Mouse (Mus musculus) embryonic facial prominence, embryonic 10.5 days (tissue): ENCODE results near the gene Tcf19. TPM values are rescaled to one million over a fixed set of nuclear protein-coding genes. Genes with fewer than 3 reads are reported as not detected.
A peak's percentile ranks its signal among the peaks of the same experiment; 100 is the strongest.
"Not testable (repeated sequence)": the region's sequence is repeated elsewhere in the genome, so short reads cannot be mapped to it uniquely, and the experiment has no call there.

Source experiments
- DNase-seq: peaks from one replicate; pipeline ENCODE4 v3.0.0-alpha.2; 2017; ENCODE audit warnings: low spot score
- H3K27ac ChIP-seq: fragments of 300-500 bp; sonication (generic); replicated peaks from 2 replicates; pipeline ENCODE4 v1.5.1; 2016; ENCODE audit warnings: mild to moderate bottlenecking
- H3K27me3 ChIP-seq: fragments of 300-500 bp; sonication (generic); replicated peaks from 2 replicates; pipeline ENCODE4 v1.6.1; 2016; ENCODE audit warnings: low read depth, mild to moderate bottlenecking; ENCODE audit not compliant: poor library complexity, severe bottlenecking
- H3K36me3 ChIP-seq: fragments of 300-500 bp; sonication (generic); replicated peaks from 2 replicates; pipeline ENCODE4 v1.6.1; 2016; ENCODE audit warnings: mild to moderate bottlenecking, moderate library complexity
- H3K4me1 ChIP-seq: fragments of 300-500 bp; sonication (generic); 2 replicates; pipeline ENCODE4 v1.6.1; 2016
- H3K4me3 ChIP-seq: fragments of 300-500 bp; sonication (generic); 2 replicates; pipeline ENCODE4 v1.5.1; 2016; ENCODE audit warnings: mild to moderate bottlenecking, moderate library complexity
- H3K9me3 ChIP-seq: fragments of 300-500 bp; sonication (generic); 2 replicates; pipeline ENCODE4 v1.6.1; 2016; ENCODE audit warnings: mild to moderate bottlenecking
- WGBS: fragments of 180-500 bp; shearing (Covaris S2); methylation state at CpG from one replicate; pipeline ENCODE4 v1.1.7; 2016; 5-methylcytosine and 5-hydroxymethylcytosine counted together
- polyA plus RNA-seq: library from polyadenylated mRNA; unstranded; fragments of >200 nt; fragmentation: Nextera tagmentation; extraction: Ambion mirVana; gene quantifications from 2 replicates; pipeline ENCODE4 v1.2.1, GENCODE M21; 2016

Gene Tcf19
- polyA plus RNA-seq, 1 experiment from 2014 or later, result 45.5 TPM

DNA sequence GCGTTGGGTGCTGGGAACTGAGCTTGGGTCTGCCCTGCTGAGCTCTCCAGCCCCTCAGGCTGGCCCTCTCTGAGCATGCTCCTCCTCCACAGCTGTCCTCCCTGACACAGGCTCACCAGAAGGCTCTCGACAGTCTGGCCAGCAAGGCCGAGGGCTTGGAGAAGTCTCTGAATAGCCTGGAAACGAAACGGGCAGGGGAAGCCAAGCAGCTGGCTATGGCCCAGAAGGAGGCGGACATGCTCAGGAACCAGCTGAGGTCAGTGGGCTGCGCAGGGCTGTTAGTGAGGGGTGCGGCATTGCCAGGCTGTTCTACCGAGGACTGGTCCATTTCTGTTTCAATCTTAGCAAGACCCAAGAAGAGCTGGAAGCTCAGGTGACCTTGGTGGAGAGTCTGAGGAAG, 7.7 kb upstream of the Tcf19 start:
- H3K36me3 ChIP-seq, result peaks cover 78% of the 10 kb centered on the region
- H3K27me3 ChIP-seq, result no peaks in the 10 kb centered on the region
- H3K4me1 ChIP-seq, result no peaks in the 10 kb centered on the region
- H3K4me3 ChIP-seq, result no peak overlapping the region
- DNase-seq, result no peak
- no peak overlapping the region for H3K27ac ChIP-seq
- 89% methylated on average over 9 of the region's 9 CpGs for WGBS
- H3K9me3 ChIP-seq, result no peaks in the 10 kb centered on the region

- Histone ChIP-seq H3K27me3 (no peaks in the 10 kb centered on the region), H3K4me3 (peak overlapping the region; percentile 66), H3K9me3 (no peaks in the 10 kb centered on the region), H3K36me3 (peaks cover 32% of the 10 kb centered on the region), H3K27ac (peak overlapping the region; percentile 87), H3K4me1 (peaks cover 36% of the 10 kb centered on the region)
- DNase-seq, result peak; percentile 35
- 11% methylated on average over 12 of the region's 12 CpGs for WGBS
These were observed 902 bp upstream of the Tcf19 start for GRCm38 (mm10) chr17:35517526-35517925.

DNA sequence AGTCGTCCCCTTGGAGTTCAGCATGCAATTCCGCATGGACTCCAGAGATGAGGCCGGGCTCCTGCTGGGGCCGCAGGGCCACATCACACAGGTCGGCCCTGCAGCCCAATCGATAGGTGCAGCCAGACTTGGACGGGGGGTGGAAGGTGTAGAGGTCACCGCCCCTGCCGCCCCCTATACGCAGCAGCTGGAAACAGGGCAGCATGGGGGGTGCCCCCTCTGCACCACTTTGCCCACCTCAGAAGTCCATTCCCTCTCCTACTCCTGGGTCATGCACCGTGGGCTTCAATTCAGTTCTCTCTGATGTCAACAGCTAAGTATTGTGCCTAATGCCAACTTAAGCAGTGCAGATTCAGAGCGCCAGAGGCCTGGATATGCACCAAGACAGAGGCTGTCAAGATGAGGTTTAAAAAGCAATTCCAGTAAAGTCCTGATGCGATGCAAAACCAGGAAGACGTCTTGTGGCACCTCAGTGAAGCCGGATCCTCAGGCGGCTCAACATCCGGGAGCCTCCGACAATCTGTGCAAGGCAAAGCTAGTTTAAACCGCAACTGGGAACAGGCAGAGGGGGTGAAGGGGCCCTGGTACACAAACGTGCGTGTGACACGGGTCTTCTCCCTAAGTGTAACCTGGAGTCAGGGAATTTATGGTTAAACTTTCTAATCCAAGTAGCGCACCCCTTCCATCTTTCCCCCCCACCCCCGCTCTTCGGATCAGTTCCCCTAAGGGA, 548 bp downstream of the Tcf19 start:
- Histone ChIP-seq H3K36me3 (peaks cover 26% of the 10 kb centered on the region), H3K9me3 (no peaks in the 10 kb centered on the region), H3K27me3 (no peaks in the 10 kb centered on the region), H3K4me3 (peak overlapping the region; percentile 66), H3K27ac (peak overlapping the region; percentile 87), H3K4me1 (peaks cover 36% of the 10 kb centered on the region)
- WGBS, result 8% methylated on average over 25 of the region's 25 CpGs
- peak; percentile 61 for DNase-seq

DNA sequence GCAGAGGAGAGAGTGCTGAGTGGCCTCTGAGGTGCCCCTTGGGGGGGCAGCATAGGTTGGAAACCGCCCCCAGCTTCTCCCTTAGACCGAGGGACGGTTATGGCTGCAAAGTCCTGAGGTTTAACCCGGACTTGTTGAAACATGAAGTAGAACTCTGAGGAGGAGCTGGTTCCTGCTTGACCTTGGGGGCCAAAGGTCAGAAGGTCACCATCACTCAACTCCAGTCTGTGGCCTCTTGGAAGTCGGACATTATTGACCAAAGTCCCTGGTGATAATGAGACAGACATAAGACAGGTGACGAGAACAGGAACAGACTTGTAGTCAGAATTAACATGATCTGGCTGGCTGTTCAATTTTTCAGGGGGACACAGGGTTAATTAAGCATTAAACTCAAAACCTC, 1.9 kb downstream of the Tcf19 start:
- H3K27me3 ChIP-seq, result peaks cover 3% of the 10 kb centered on the region
- WGBS, result 32% methylated on average over 6 of the region's 6 CpGs
- DNase-seq, result no peak

GRCm38 (mm10) chr17:35513886-35514285, 2.7 kb downstream of the Tcf19 start:
- H3K36me3 ChIP-seq, result peaks cover 22% of the 10 kb centered on the region
- peak overlapping the region; percentile 66 for H3K4me3 ChIP-seq
- H3K27ac ChIP-seq, result peak overlapping the region; percentile 52; the same call in 1 of the 2 replicates
- no peaks in the 10 kb centered on the region for H3K9me3 ChIP-seq
- H3K27me3 ChIP-seq, result peaks cover 12% of the 10 kb centered on the region
- H3K4me1 ChIP-seq, result peaks cover 40% of the 10 kb centered on the region
- 11% methylated on average over 2 of the region's 2 CpGs for WGBS
- DNase-seq, result peak; percentile 82

More for the DNA sequence above, 1.9 kb downstream of the Tcf19 start:
- Histone ChIP-seq H3K4me3 (peak overlapping the region; percentile 66), H3K9me3 (no peaks in the 10 kb centered on the region), H3K36me3 (peaks cover 22% of the 10 kb centered on the region), H3K27ac (peak overlapping the region; percentile 52), H3K4me1 (peaks cover 36% of the 10 kb centered on the region)

DNA sequence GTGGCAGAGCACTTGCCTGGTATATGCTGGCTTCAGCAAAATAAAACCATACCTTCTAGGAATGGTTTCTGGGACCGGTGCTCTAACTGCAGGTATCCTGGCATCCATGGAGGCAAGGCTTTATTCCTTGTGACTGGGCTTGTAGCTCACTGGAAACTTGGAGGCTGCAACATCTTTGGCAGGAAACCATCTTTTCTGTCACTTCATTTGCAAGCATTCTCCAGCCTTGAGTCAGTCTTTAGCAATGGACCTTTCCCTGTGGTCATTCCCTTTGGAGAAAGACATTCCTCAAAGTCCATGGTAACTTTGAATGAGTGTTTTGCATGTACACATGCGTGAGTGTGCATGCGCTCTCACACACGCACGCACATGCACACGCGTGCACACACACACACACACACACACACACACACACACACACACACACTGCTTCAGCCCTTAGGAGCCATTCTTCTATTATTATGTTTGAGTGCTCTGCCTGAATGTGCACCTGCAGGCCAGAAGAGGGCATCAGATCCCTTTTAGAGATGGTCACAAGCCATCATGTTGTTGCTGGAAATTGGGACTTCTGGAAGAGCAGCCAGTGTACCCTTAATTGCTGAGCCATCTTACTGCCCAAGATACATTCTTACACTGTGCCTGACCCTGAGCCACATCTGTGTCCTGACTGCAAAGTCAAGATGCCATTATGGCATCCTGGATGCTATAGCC, 3.6 kb downstream of the Tcf19 start:
- H3K27me3 ChIP-seq, result peaks cover 20% of the 10 kb centered on the region
- 86% methylated on average over 7 of the region's 7 CpGs for WGBS

DNA sequence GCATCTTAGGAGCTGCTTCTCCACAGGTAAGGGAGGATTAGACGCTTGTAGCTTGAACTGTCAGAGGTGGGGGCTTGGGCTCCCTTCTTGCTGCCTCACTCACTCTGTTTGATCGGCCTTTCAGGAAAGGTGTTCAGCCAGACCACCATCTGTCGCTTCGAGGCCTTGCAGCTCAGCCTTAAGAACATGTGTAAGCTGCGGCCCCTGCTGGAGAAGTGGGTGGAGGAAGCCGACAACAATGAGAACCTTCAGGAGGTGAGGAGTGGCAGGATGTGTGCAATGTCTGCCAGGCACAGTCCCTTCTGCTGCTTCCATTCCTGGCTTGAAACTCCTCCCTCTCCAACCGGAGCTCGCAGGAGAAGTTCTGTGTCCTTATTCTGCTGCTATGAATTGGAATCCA, 7.3 kb downstream of the Tcf19 start:
- peak; percentile 67 for DNase-seq
- peaks cover 20% of the 10 kb centered on the region for H3K36me3 ChIP-seq
- no peaks in the 10 kb centered on the region for H3K9me3 ChIP-seq
- 33% methylated on average over 8 of the region's 8 CpGs for WGBS
- H3K4me1 ChIP-seq, result peaks cover 18% of the 10 kb centered on the region
- H3K4me3 ChIP-seq, result no peak overlapping the region
- H3K27me3 ChIP-seq, result peaks cover 58% of the 10 kb centered on the region
- no peak overlapping the region for H3K27ac ChIP-seq

More for the DNA sequence above, 3.6 kb downstream of the Tcf19 start:
- DNase-seq, result no peak
- Histone ChIP-seq H3K4me1 (peaks cover 36% of the 10 kb centered on the region), H3K36me3 (peaks cover 22% of the 10 kb centered on the region), H3K9me3 (no peaks in the 10 kb centered on the region), H3K4me3 (no peak overlapping the region), H3K27ac (no peak overlapping the region)

GRCm38 (mm10) chr17:35508279-35508678, 8.3 kb downstream of the Tcf19 start:
- not testable (repeated sequence) for H3K9me3 ChIP-seq, DNase-seq, H3K4me3 ChIP-seq, H3K27ac ChIP-seq
- peaks cover 68% of the 10 kb centered on the region for H3K27me3 ChIP-seq
- 56% methylated on average over 5 of the region's 5 CpGs for WGBS
- H3K36me3 ChIP-seq, result peaks cover 12% of the 10 kb centered on the region
- H3K4me1 ChIP-seq, result peaks cover 19% of the 10 kb centered on the region

DNA sequence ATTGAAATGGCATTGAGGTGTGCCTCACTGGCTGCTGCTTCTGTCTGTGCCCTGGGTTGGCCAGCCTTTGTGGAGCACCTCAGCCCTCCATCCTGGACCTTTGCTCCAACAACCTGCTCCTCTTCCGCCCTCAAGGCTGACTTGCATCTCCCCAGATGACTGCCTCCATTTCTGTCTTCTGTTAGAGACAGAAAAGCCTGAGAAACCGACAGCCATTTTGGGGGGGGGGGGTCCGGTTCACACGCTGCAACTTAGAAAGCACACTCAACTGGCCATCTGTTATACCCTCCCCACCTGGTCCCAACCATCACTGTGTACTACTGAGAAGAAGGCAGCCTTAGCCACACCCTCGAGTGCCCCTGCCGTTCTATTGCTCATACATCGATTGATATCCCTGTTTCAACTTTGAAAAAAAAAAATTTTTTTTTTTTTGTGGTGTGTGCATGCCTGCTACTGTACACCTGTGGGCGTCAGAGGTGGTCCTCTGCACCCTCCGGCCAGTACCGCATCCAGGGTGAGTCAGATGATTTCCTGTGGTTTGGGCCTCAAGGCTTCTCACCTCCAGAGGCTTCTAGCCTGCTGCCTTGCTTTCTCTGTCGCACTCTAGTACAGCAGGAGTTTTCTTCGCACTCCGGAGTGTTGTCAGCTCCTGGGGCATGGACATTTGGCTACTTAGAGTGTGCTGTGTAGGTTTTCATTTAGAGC, 8.9 kb downstream of the Tcf19 start:
- Histone ChIP-seq H3K36me3 (peaks cover 6% of the 10 kb centered on the region), H3K4me3 (no peak overlapping the region), H3K27me3 (peaks cover 69% of the 10 kb centered on the region), H3K9me3 (no peaks in the 10 kb centered on the region), H3K4me1 (peaks cover 20% of the 10 kb centered on the region), H3K27ac (no peak overlapping the region)
- 20% methylated on average over 13 of the region's 13 CpGs for WGBS
- no peak for DNase-seq

- Histone ChIP-seq H3K4me3 (no peak overlapping the region), H3K9me3 (no peaks in the 10 kb centered on the region), H3K27me3 (peaks cover 73% of the 10 kb centered on the region), H3K36me3 (no peaks in the 10 kb centered on the region), H3K27ac (no peak overlapping the region), H3K4me1 (peaks cover 29% of the 10 kb centered on the region)
- no peak for DNase-seq
- 9% methylated on average over 10 of the region's 10 CpGs for WGBS
These were observed 9.7 kb downstream of the Tcf19 start for GRCm38 (mm10) chr17:35506881-35507280.

GRCm38 (mm10) chr17:35505776-35506175, 10.8 kb downstream of the Tcf19 start, which contains the start of gene Pou5f1:
TSS of gene Pou5f1 (plus strand) at chr17:35506018.
- H3K4me3 ChIP-seq, result peak within 1 kb of the TSS; percentile 8; the same call in 1 of the 2 replicates
- H3K4me1 ChIP-seq, result peaks cover 29% of the 10 kb centered on the region
- DNase-seq, result no peak
- H3K27ac ChIP-seq, result no peak within 1 kb of the TSS
- H3K9me3 ChIP-seq, result no peaks in the 10 kb centered on the region
- peaks cover 79% of the 10 kb centered on the region for H3K27me3 ChIP-seq
- H3K36me3 ChIP-seq, result no peaks in the 10 kb centered on the region
- 17% methylated on average over 13 of the region's 13 CpGs for WGBS

- Histone ChIP-seq H3K4me1 (peaks cover 29% of the 10 kb centered on the region), H3K4me3 (peak overlapping the region; percentile 8; the same call in 1 of the 2 replicates), H3K9me3 (no peaks in the 10 kb centered on the region), H3K27ac (no peak overlapping the region), H3K27me3 (peaks cover 78% of the 10 kb centered on the region), H3K36me3 (no peaks in the 10 kb centered on the region)
- DNase-seq, result no peak
- 11% methylated on average over 8 of the region's 8 CpGs for WGBS
These were observed 11.8 kb downstream of the Tcf19 start for GRCm38 (mm10) chr17:35504628-35505481.
